Mouse (Mus musculus): Measurements from ENCODE around the gene Serpina12. TPM values are rescaled to one million over a fixed set of nuclear protein-coding genes. Genes with fewer than 3 reads are reported as not detected.

Serpina12 gene
- total RNA-seq, 2 experiments from 2014 or later, result not detected

- ATAC-seq (replicated peaks; ENCODE audit: low FRiP score, poor library complexity, severe bottlenecking), result no peak
Observed at GRCm38 (mm10) chr12:104013620-104014019, 30.6 kb downstream of the Serpina12 start, which contains the start of gene Serpina9. Serpina9 (minus strand) TSS chr12:104013755.

- ATAC-seq (replicated peaks; ENCODE audit: low FRiP score, poor library complexity, severe bottlenecking), result no peak
Observed at GRCm38 (mm10) chr12:104004689-104005088, 39.6 kb downstream of the Serpina12 start.

GRCm38 (mm10) chr12:104003238-104003612, 41.0 kb downstream of the Serpina12 start:
- no peak for ATAC-seq (replicated peaks; ENCODE audit: low FRiP score, poor library complexity, severe bottlenecking)

- no peak for ATAC-seq (replicated peaks; ENCODE audit: low FRiP score, poor library complexity, severe bottlenecking)
Observed at GRCm38 (mm10) chr12:104002569-104003237, 41.5 kb downstream of the Serpina12 start.

- ATAC-seq (replicated peaks; ENCODE audit: low FRiP score, poor library complexity, severe bottlenecking), result no peak
Observed at GRCm38 (mm10) chr12:104000594-104000993, 43.6 kb downstream of the Serpina12 start.

GRCm38 (mm10) chr12:103999611-104000010, 44.6 kb downstream of the Serpina12 start:
- no peak for ATAC-seq (replicated peaks; ENCODE audit: low FRiP score, poor library complexity, severe bottlenecking)

GRCm38 (mm10) chr12:103996513-103996912, 47.7 kb downstream of the Serpina12 start:
- no peak for ATAC-seq (replicated peaks; ENCODE audit: low FRiP score, poor library complexity, severe bottlenecking)

GRCm38 (mm10) chr12:103995292-103996072, 48.8 kb downstream of the Serpina12 start:
- no peak; the same call in 1 of the 2 replicates for ATAC-seq (replicated peaks; ENCODE audit: low FRiP score, poor library complexity, severe bottlenecking)

GRCm38 (mm10) chr12:103992945-103993344, 51.3 kb downstream of the Serpina12 start:
- ATAC-seq (replicated peaks; ENCODE audit: low FRiP score, poor library complexity, severe bottlenecking), result no peak

GRCm38 (mm10) chr12:103989857-103990256, 54.4 kb downstream of the Serpina12 start, which contains the start of gene Serpina11:
Serpina11 (minus strand) TSS chr12:103989957.
- no peak for ATAC-seq (replicated peaks; ENCODE audit: low FRiP score, poor library complexity, severe bottlenecking)

GRCm38 (mm10) chr12:103989514-103989767, 54.8 kb downstream of the Serpina12 start:
- ATAC-seq (replicated peaks; ENCODE audit: low FRiP score, poor library complexity, severe bottlenecking), result no peak

- no peak for ATAC-seq (replicated peaks; ENCODE audit: low FRiP score, poor library complexity, severe bottlenecking)
Observed at GRCm38 (mm10) chr12:103988754-103989513, 55.3 kb downstream of the Serpina12 start.

GRCm38 (mm10) chr12:103985868-103986267, 58.4 kb downstream of the Serpina12 start:
- ATAC-seq (replicated peaks; ENCODE audit: low FRiP score, poor library complexity, severe bottlenecking), result no peak

GRCm38 (mm10) chr12:103984935-103985334, 59.3 kb downstream of the Serpina12 start:
- no peak for ATAC-seq (replicated peaks; ENCODE audit: low FRiP score, poor library complexity, severe bottlenecking)

GRCm38 (mm10) chr12:103981646-103982360, 62.4 kb downstream of the Serpina12 start:
- ATAC-seq (replicated peaks; ENCODE audit: low FRiP score, poor library complexity, severe bottlenecking), result no peak

Other genes with a start within 250 kb of the Serpina12 start
- not detected in 2 replicates for gene Serpina1b, start 214.1 kb downstream of the Serpina12 start, total RNA-seq (2015; ENCODE audit: low replicate concordance)
- not detected in 2 replicates for gene Serpina1b, start 214.1 kb downstream of the Serpina12 start, total RNA-seq (2017; ENCODE audit: low replicate concordance)
- not detected in 2 replicates for gene Serpina1a, start 180.9 kb downstream of the Serpina12 start, total RNA-seq (2015; ENCODE audit: low replicate concordance)
- not detected in 2 replicates for gene Serpina1a, start 180.9 kb downstream of the Serpina12 start, total RNA-seq (2017; ENCODE audit: low replicate concordance)
- not detected in 2 replicates for gene Serpina1c, start 139.6 kb downstream of the Serpina12 start, total RNA-seq (2015; ENCODE audit: low replicate concordance)
- gene Serpina1c, start 139.6 kb downstream of the Serpina12 start, total RNA-seq (2017; ENCODE audit: low replicate concordance), result not detected in 2 replicates
- not detected in 2 replicates for gene Serpina1e, start 85.5 kb downstream of the Serpina12 start, total RNA-seq (2015; ENCODE audit: low replicate concordance)
- not detected in 2 replicates for gene Serpina1e, start 85.5 kb downstream of the Serpina12 start, total RNA-seq (2017; ENCODE audit: low replicate concordance)
- not detected in 2 replicates for gene Serpina11, start 54.5 kb downstream of the Serpina12 start, total RNA-seq (2015; ENCODE audit: low replicate concordance)
- not detected in 2 replicates for gene Serpina11, start 54.5 kb downstream of the Serpina12 start, total RNA-seq (2017; ENCODE audit: low replicate concordance)
- not detected in 2 replicates for gene Serpina9, start 30.7 kb downstream of the Serpina12 start, total RNA-seq (2015; ENCODE audit: low replicate concordance)
- gene Serpina9, start 30.7 kb downstream of the Serpina12 start, total RNA-seq (2017; ENCODE audit: low replicate concordance), result not detected in 2 replicates
- not detected in 2 replicates for gene Serpina5, start 56.7 kb upstream of the Serpina12 start, total RNA-seq (2015; ENCODE audit: low replicate concordance)
- gene Serpina5, start 56.7 kb upstream of the Serpina12 start, total RNA-seq (2017; ENCODE audit: low replicate concordance), result not detected in 2 replicates
- gene Serpina3a, start 68.3 kb upstream of the Serpina12 start, total RNA-seq (2015; ENCODE audit: low replicate concordance), result not detected in 2 replicates
- gene Serpina3a, start 68.3 kb upstream of the Serpina12 start, total RNA-seq (2017; ENCODE audit: low replicate concordance), result not detected in 2 replicates
- not detected in 2 replicates for gene Serpina3b, start 83.6 kb upstream of the Serpina12 start, total RNA-seq (2015; ENCODE audit: low replicate concordance)
- gene Serpina3b, start 83.6 kb upstream of the Serpina12 start, total RNA-seq (2017; ENCODE audit: low replicate concordance), result not detected in 2 replicates
- gene Serpina3c, start 109.4 kb upstream of the Serpina12 start, total RNA-seq (2015; ENCODE audit: low replicate concordance), result not detected in 2 replicates
- not detected in 2 replicates for gene Serpina3c, start 109.4 kb upstream of the Serpina12 start, total RNA-seq (2017; ENCODE audit: low replicate concordance)
- not detected in 2 replicates for gene Serpina3f, start 170.1 kb upstream of the Serpina12 start, total RNA-seq (2015; ENCODE audit: low replicate concordance)
- 0.42 TPM in 1 of 2 replicates, not detected in the other for gene Serpina3f, start 170.1 kb upstream of the Serpina12 start, total RNA-seq (2017; ENCODE audit: low replicate concordance)
- 5.6 and 7.9 TPM in 2 replicates for gene Serpina3g, start 191.8 kb upstream of the Serpina12 start, total RNA-seq (2015; ENCODE audit: low replicate concordance)
- 2.6 and 6.6 TPM in 2 replicates for gene Serpina3g, start 191.8 kb upstream of the Serpina12 start, total RNA-seq (2017; ENCODE audit: low replicate concordance)
- not detected in 2 replicates for gene Serpina3i, start 218.7 kb upstream of the Serpina12 start, total RNA-seq (2015; ENCODE audit: low replicate concordance)
- not detected in 2 replicates for gene Serpina3i, start 218.7 kb upstream of the Serpina12 start, total RNA-seq (2017; ENCODE audit: low replicate concordance)

Data from erythroblast, adult 5-6 weeks (primary cell).